Mouse (Mus musculus) testis, adult 2 months (tissue): ENCODE measurements around the gene Gm10842.

Experiments used
- CTCF ChIP-seq: fragments of 200-500 bp; IDR thresholded peaks from 2 replicates; pipeline ENCODE4 v1.5.1; 2012; ENCODE audit warnings: low read depth, mild to moderate bottlenecking, inconsistent platforms, low read length, moderate library complexity; ENCODE audit not compliant: control insufficient read depth, insufficient read depth, insufficient replicate concordance
- POLR2A ChIP-seq: fragments of 200-500 bp; IDR thresholded peaks from 2 replicates; pipeline ENCODE4 v1.6.1; 2012; ENCODE audit warnings: low read depth, mild to moderate bottlenecking, inconsistent platforms, low read length, moderate library complexity; ENCODE audit not compliant: control insufficient read depth

GRCm38 (mm10) chr11:105159673-105160360, 13.1 kb downstream of the Gm10842 start:
- TF ChIP-seq CTCF (no peak), POLR2A (no peak)
